Mouse (Mus musculus) liver, adult 2 months (tissue): ENCODE measurements around the gene Ngef. TPM values are rescaled to one million over a fixed set of nuclear protein-coding genes. Genes with fewer than 3 reads are reported as not detected.

ENCODE experiments used
- DNase-seq: peaks from one replicate; pipeline ENCODE4 v3.0.0-alpha.2; 2011; ENCODE audit warnings: low read depth, low spot score; ENCODE audit errors: extremely low read depth
- H3K27ac ChIP-seq: fragments of 200-500 bp; replicated peaks from 2 replicates; pipeline ENCODE4 v1.5.1; 2012; ENCODE audit warnings: low read depth, mild to moderate bottlenecking, control low read depth, inconsistent platforms, low read length; ENCODE audit not compliant: insufficient read depth
- H3K27me3 ChIP-seq: fragments of 200-500 bp; 2 replicates; pipeline ENCODE4 v1.6.1; 2012; ENCODE audit warnings: mild to moderate bottlenecking, moderate library complexity, low read length, inconsistent platforms; ENCODE audit not compliant: control insufficient read depth, insufficient read depth
- H3K36me3 ChIP-seq: fragments of 200-500 bp; 2 replicates; pipeline ENCODE4 v1.6.1; 2012; ENCODE audit warnings: low read length, inconsistent platforms; ENCODE audit not compliant: control insufficient read depth, insufficient read depth
- H3K4me1 ChIP-seq: fragments of 200-500 bp; 2 replicates; pipeline ENCODE4 v1.6.1; 2011; ENCODE audit warnings: low read length; ENCODE audit not compliant: control insufficient read depth, insufficient read depth
- H3K4me3 ChIP-seq: fragments of 200-500 bp; 2 replicates; pipeline ENCODE4 v1.5.1; 2011; ENCODE audit warnings: low read depth, mild to moderate bottlenecking, control low read depth, low read length, moderate library complexity; ENCODE audit not compliant: insufficient read depth
- H3K79me2 ChIP-seq: fragments of 200-500 bp; 2 replicates; pipeline ENCODE4 v1.6.1; 2012; ENCODE audit warnings: inconsistent platforms, mild to moderate bottlenecking, low read length, moderate library complexity; ENCODE audit not compliant: control insufficient read depth, insufficient read depth
- H3K9ac ChIP-seq: fragments of 200-500 bp; 2 replicates; pipeline ENCODE4 v1.6.1; 2012; ENCODE audit warnings: low read depth, mild to moderate bottlenecking, control low read depth, inconsistent platforms, low read length
- CTCF ChIP-seq: fragments of 200-500 bp; IDR thresholded peaks from 2 replicates; pipeline ENCODE4 v1.5.1; 2011; ENCODE audit warnings: low read depth, low read length, control low read depth
- POLR2A ChIP-seq: fragments of 200-500 bp; IDR thresholded peaks from 2 replicates; pipeline ENCODE4 v1.6.1; 2011; ENCODE audit warnings: low read length, control low read depth; ENCODE audit not compliant: insufficient read depth; ENCODE audit errors: extremely low read depth
- WGBS: fragments of 180-500 bp; shearing (Covaris S2); methylation state at CpG from one replicate; pipeline ENCODE4 v1.1.7; 2018; 5-methylcytosine and 5-hydroxymethylcytosine counted together
- polyA plus RNA-seq: library from polyadenylated mRNA; depleted of rRNA; stranded (reverse); fragments of >200 nt; gene quantifications from 2 replicates; pipeline ENCODE4 v1.2.3, GENCODE M21; 2012
- total RNA-seq: library from RNA; depleted of rRNA; stranded (reverse); fragments of >200 nt; gene quantifications from 2 replicates; pipeline ENCODE4 v1.2.3, GENCODE M21; 2014

The Ngef gene
- total and polyA plus RNA-seq, 2 experiments, result 21.5 to 29.7 TPM

GRCm38 (mm10) chr1:87534118-87534517 lies 39.6 kb downstream of the Ngef start:
- Histone ChIP-seq H3K79me2 (no peaks in the 10 kb centered on the region), H3K36me3 (peaks cover 3% of the 10 kb centered on the region), H3K4me3 (no peak overlapping the region), H3K27ac (no peak overlapping the region), H3K4me1 (peaks cover 2% of the 10 kb centered on the region; the same call in 1 of the 2 replicates), H3K9ac (no peak overlapping the region), H3K27me3 (no peaks in the 10 kb centered on the region)
- TF ChIP-seq POLR2A (no peak), CTCF (no peak)
- peak; percentile 5 for DNase-seq
- WGBS, result 67% methylated on average over 3 of the region's 3 CpGs

- H3K79me2 ChIP-seq, result no peaks in the 10 kb centered on the region
- H3K27ac ChIP-seq, result no peak overlapping the region
- peaks cover 2% of the 10 kb centered on the region; the same call in 1 of the 2 replicates for H3K4me1 ChIP-seq
- H3K9ac ChIP-seq, result no peak overlapping the region
- DNase-seq, result no peak
- TF ChIP-seq POLR2A (no peak), CTCF (no peak)
- WGBS, result 56% methylated on average over 4 of the region's 4 CpGs
- no peak overlapping the region for H3K4me3 ChIP-seq
- H3K36me3 ChIP-seq, result no peaks in the 10 kb centered on the region; the same call in 1 of the 2 replicates
- no peaks in the 10 kb centered on the region for H3K27me3 ChIP-seq
Observed at GRCm38 (mm10) chr1:87532346-87532745, 41.3 kb downstream of the Ngef start.

GRCm38 (mm10) chr1:87527191-87527590 lies 46.5 kb downstream of the Ngef start:
- Histone ChIP-seq H3K27me3 (no peaks in the 10 kb centered on the region), H3K4me3 (no peak overlapping the region), H3K27ac (no peak overlapping the region), H3K36me3 (no peaks in the 10 kb centered on the region), H3K9ac (no peak overlapping the region), H3K4me1 (no peaks in the 10 kb centered on the region), H3K79me2 (peaks cover 3% of the 10 kb centered on the region; the same call in 1 of the 2 replicates)
- no peak for DNase-seq
- WGBS, result 93% methylated on average over 9 of the region's 9 CpGs
- TF ChIP-seq POLR2A, result no peak
- no peak for TF ChIP-seq CTCF

GRCm38 (mm10) chr1:87525041-87525440 lies 48.6 kb downstream of the Ngef start:
- Histone ChIP-seq H3K4me1 (no peaks in the 10 kb centered on the region), H3K27me3 (no peaks in the 10 kb centered on the region), H3K79me2 (peaks cover 3% of the 10 kb centered on the region; the same call in 1 of the 2 replicates), H3K36me3 (no peaks in the 10 kb centered on the region), H3K4me3 (no peak overlapping the region), H3K9ac (no peak overlapping the region), H3K27ac (no peak overlapping the region)
- no peak for DNase-seq
- TF ChIP-seq POLR2A, result no peak
- TF ChIP-seq CTCF, result no peak
- WGBS, result 95% methylated on average over 7 of the region's 7 CpGs

GRCm38 (mm10) chr1:87521523-87521922 lies 52.1 kb downstream of the Ngef start:
- DNase-seq, result no peak

GRCm38 (mm10) chr1:87520467-87520866 lies 53.2 kb downstream of the Ngef start:
- no peak for DNase-seq
- no peak overlapping the region for H3K4me3 ChIP-seq
- no peaks in the 10 kb centered on the region for H3K36me3 ChIP-seq
- no peak overlapping the region for H3K27ac ChIP-seq
- no peaks in the 10 kb centered on the region for H3K27me3 ChIP-seq
- H3K4me1 ChIP-seq, result no peaks in the 10 kb centered on the region
- TF ChIP-seq CTCF, result no peak
- H3K9ac ChIP-seq, result no peak overlapping the region
- peaks cover 10% of the 10 kb centered on the region; the same call in 1 of the 2 replicates for H3K79me2 ChIP-seq

More at GRCm38 (mm10) chr1:87521523-87521922, 52.1 kb downstream of the Ngef start:
- Histone ChIP-seq H3K9ac (no peak overlapping the region), H3K27ac (no peak overlapping the region), H3K27me3 (no peaks in the 10 kb centered on the region), H3K4me3 (no peak overlapping the region), H3K36me3 (no peaks in the 10 kb centered on the region), H3K4me1 (no peaks in the 10 kb centered on the region), H3K79me2 (peaks cover 10% of the 10 kb centered on the region; the same call in 1 of the 2 replicates)
- 68% methylated on average over 1 of the region's 1 CpGs for WGBS
- TF ChIP-seq POLR2A (no peak), CTCF (no peak)
